Mouse (Mus musculus) kidney, adult 9 months (tissue): ENCODE results near the gene Pus7.

ENCODE experiments used
- DNase-seq: peaks from one replicate; pipeline ENCODE4 v3.0.0; 2022

The Pus7 gene

GRCm38 (mm10) chr5:23782931-23783877 is at the start of gene Pus7:
TSS of gene Pus7 (minus strand) at chr5:23783711.
- DNase-seq: peak; percentile 84

GRCm38 (mm10) chr5:23830897-23831752 is 47.6 kb upstream of the Pus7 start:
- no peak for DNase-seq

- peak; percentile 66 for DNase-seq
Observed at GRCm38 (mm10) chr5:23826321-23827004, 43.0 kb upstream of the Pus7 start.

- DNase-seq: no peak
Observed at GRCm38 (mm10) chr5:23824171-23824733, 40.7 kb upstream of the Pus7 start.

DNA sequence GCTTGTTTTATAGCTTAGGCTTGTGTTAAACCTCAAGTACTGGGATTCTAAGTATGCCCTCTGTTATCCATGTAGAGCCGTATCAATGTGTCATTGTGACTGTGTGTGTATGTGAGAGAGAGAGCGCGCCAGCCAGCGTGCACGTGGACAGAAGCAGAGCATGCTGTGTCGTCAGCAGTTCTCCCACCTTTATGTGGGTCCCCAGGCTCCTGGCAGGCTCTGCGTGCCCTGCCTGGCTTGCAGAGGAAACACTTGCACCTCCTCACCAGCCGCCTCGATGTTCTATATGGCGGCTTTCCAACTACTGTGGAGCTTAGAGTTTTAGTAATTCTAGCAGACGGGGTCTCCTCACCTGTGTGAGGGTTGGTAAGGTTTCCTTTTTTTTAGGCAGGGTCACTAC is 38.8 kb upstream of the Pus7 start:
- no peak for DNase-seq

GRCm38 (mm10) chr5:23816681-23817080 is 33.2 kb upstream of the Pus7 start:
- no peak for DNase-seq

GRCm38 (mm10) chr5:23814841-23815240 is 31.3 kb upstream of the Pus7 start:
- DNase-seq: no peak

DNA sequence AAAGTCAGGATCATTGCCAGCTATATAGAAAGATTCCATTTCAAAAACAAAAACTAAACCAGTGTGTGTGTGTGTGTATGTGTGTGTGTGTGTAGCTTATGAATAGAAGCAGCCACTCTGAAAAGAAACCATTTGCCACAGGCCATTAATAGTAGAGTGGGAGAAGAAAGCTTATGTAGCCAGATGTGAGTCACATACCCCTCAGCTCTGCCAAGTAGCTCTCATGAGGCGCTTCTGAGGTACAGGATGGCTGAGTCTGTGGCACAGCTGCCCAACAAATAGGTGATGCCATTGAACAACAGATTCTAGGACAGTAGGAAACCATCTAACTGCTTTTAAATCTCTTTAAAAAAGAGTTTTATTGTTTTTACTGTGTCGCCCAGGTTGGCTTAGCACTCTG is 9.2 kb upstream of the Pus7 start:
- DNase-seq: no peak

DNA sequence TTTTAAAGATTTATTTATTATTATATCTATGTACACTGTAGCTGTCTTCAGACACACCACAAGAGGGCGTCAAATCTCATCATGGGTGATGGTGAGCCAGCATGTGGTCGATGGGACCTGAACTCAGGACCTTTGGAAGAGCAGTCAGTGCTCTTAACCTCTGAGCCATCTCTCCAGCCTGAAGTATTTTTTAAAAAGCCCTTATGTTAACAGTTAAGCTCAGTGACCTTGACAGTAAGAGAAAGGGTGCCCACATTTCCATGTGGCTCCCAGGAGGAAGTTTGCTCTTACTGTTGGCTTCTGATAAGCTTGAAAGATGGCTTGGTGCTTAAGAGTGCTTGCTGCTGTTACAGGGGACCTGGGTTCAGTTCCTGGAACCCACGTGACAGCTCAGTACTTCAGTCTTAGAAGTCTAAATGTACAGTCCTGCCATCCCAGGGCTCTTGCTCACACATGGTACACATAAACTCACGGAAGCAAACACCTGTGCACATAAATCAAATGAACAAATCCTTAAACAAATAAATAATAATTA is 5.6 kb upstream of the Pus7 start:
- DNase-seq: no peak

DNA sequence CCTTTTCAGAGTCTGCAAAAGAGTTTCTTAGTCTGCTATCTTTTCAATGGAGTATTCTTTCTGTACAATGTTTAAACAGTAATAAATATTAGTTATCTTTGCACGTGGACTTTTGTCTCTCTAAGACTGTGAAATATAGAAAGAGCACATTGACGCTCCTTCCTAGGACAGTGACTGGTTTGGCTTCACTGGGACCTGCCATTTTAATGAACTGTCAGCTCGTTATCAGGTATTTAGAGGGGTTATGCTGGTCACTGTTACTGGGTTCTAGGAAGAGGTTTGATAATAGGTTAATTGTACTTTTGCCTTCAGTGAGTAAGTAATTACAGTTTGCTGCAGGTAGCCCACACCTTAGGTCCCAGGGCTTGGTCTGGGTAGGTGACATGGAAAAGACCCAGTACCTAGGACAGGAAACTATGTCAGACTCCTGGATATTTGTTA is 4.9 kb upstream of the Pus7 start:
- DNase-seq: no peak

DNA sequence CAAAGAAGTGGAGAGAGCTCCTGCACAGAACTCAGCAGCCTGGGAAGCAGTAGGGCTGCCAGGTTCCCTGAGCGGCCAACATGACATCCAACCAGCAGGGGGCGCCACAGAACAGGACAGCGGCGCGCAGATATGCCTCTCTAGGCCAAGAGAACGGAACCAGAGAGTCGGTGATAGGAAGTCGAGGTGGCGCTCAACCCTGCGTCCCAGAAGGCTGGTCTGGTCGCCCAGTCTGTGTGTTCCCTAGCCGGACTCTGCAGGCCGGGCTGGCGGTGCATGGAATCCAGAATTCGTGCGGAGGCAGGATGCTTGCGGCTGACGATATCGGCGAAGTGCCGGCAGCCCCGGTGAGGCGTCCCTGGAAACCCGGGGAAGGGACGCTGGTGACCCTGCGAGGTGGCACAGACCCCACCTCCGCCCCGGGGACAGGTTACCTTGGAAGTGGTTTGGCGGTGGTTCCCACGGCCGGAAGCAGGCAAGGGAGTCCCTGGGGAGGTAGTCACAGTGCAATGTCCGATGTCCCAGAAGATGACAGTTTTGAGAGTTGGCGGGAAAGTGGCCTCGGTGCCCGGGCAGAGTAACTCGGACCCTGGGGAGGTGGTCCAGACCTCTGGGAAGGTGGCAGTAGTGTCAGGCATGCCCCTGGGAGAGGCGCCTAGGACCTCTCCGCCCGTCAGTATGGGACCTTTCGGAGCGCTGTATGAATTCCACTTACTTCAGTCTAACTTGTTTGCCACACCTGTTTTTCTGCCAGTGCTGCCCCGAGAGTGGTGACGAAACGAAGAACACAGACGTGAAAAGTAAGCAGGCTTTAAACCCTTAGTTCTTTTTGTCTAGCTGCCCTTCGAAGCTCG is 4.3 kb upstream of the Pus7 start, which contains the start of gene Rint1:
TSS of gene Rint1 (plus strand) at position 176 of the 854 bp plus-strand sequence.
- peak; percentile 97 for DNase-seq

DNA sequence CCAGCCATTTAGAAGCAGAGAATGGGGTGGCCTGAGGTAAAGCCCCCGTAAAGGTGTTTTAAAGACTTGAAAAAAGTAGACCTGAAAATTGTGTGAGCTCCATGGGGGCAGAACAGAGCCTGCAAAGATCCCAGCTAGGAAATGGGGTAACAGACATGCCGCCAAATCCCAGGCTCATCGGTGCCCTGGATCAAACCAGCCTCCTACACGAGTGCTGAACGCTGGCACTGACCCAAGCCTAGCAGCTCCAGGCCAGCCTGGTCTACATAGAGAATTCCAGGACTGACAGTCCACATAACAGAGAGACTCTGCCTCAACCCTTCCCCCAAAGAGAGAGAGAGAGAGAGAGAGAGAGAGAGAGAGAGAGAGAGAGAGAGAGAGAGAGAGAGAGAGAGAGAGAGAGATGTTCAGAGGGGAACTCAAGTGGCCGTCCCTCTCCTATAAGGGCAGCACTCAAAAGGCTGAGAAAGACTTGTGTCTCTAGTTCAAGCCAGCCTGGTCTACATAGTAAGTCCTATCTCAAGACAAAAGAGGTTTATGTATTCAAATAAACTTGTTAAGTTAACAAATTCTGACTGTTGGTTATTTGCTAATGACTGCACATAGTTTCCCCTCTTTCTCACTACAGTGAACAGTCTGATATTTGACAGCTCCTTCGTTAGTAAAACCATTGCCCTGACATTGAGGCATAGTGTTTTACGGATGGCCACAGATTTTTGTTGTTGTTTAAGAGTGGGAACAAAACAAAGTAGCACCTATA is 1.3 kb downstream of the Pus7 start:
- no peak for DNase-seq

GRCm38 (mm10) chr5:23781172-23781571 is 2.3 kb downstream of the Pus7 start:
- peak; percentile 36 for DNase-seq

- no peak for DNase-seq
Observed at GRCm38 (mm10) chr5:23780516-23780915, 3.0 kb downstream of the Pus7 start.

DNA sequence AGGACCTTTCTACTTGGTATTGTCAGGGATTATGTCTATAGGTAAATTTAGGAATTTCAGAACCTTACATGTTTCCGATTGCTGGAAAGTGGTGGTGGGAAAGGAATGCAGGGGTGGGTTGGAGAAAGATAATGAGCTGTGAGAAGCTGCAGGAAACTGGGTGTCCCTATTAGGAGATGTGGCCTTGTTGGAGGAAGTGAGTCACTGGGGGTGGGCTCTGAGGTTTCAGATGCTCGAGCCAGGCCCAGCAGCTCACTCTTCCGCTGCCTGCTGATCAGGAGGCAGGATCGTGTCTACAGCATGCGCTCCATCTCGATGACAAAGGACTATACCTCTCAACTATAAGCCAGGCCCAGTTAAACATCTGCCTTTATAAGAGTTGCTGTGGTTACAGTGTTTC is 9.3 kb downstream of the Pus7 start:
- DNase-seq: no peak

GRCm38 (mm10) chr5:23771105-23771504 is 12.4 kb downstream of the Pus7 start:
- DNase-seq: no peak

DNA sequence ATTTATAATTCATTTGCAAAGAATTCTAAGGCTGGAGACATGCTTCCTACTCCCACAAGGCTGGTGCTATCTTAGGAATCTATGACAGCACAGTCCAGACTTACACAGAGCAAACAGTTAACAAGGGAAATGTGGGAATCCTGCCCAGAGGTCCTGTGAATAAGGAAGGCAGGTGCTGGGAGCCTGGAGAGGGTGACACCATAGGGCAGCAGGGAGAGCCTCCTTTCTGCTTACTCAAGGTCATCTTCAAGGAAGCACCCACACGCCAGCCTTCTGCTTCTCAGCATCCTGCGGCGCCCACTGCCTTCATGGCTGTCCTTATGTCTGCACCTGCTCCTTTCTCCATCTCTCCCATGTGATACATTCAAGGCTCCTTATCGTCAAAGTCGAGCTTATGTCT is 19.0 kb downstream of the Pus7 start:
- DNase-seq: no peak

DNA sequence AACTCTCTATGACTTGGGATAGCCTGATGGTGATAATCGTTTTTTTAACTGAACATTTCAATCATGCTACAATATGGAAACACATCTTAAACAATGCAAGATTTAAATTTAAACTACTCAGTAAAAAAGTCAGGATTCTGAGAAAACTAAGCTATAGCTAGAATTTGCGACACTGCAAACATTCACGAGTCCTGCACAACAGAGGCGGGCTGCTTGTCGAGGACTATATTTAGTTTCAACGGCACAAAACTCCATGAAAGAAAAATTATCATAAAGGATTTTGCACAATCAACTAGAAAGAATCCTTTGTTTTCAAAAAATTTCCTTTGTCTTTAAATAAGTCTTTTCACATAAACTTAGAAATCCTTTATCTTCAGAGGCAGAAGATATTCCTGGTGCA is 21.0 kb downstream of the Pus7 start:
- DNase-seq: no peak

DNA sequence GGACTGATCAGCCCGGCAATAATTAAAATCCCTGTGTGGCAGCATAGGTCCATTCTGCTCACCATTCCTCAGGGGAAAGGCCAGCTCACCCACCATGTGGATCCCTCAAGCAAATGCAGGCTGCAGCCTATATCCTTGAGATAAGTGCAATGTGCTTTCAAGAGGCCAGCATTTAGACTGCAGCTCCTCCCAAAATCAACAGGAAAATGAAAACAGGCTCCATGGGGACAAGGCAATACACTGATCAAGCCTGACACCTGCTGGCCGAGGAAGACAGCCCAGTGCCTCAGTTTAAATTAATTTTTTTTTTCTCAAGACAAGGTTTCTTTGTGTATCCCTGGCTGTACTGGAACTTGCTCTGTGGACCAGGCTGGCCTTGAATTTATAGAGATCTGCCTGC is 24.9 kb downstream of the Pus7 start:
- peak; percentile 20 for DNase-seq

DNA sequence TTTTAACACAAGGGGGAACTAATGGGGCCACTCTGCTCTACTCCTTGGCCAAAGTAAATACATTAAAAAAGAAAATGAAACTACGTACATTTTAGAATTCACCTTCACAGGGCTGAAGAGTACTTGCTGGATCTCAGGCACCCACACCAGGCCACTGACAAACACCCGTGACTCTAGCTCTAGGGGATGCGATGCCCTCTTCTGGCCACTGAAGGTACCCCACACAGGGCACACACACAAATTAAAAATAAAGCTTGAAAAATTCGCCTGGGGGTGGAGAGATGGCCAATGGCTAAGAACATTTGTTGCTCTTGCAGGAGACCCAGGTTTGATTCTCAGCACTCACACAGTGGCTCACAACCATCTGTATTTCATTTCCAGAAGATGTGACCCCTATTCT is 27.1 kb downstream of the Pus7 start:
- DNase-seq: no peak

- DNase-seq: no peak
Observed at GRCm38 (mm10) chr5:23755591-23755990, 27.9 kb downstream of the Pus7 start.
